Mouse (Mus musculus) gonadal fat pad, adult 2 months (tissue): ENCODE data around the gene Mef2b. TPM values are rescaled to one million over a fixed set of nuclear protein-coding genes. Genes with fewer than 3 reads are reported as not detected.

ENCODE experiments used
- DNase-seq: peaks from one replicate; pipeline ENCODE4 v3.0.0-alpha.2; 2012; ENCODE audit warnings: low read depth
- polyA plus RNA-seq: library from polyadenylated mRNA; depleted of rRNA; stranded (reverse); fragments of >200 nt; gene quantifications from 2 replicates; pipeline ENCODE4 v1.2.3, GENCODE M21; 2012; rRNA removed

Mef2b gene
- 0.08 and 0.36 TPM in 2 replicates for polyA plus RNA-seq

GRCm38 (mm10) chr8:70139026-70139857, at the start of gene Mef2b, which contains the start of the genes Rfxank and Borcs8:
Gene Mef2b (plus strand): TSS chr8:70139711.
Gene Rfxank (minus strand): TSS chr8:70139154.
Gene Borcs8 (plus strand): TSS chr8:70139499.
- peak; percentile 85 for DNase-seq

- DNase-seq = no peak
These were observed 46.7 kb upstream of the Mef2b start for GRCm38 (mm10) chr8:70092786-70093185.

- no peak for DNase-seq
These were observed 40.2 kb upstream of the Mef2b start for GRCm38 (mm10) chr8:70099276-70099675.

GRCm38 (mm10) chr8:70100241-70100640, 39.3 kb upstream of the Mef2b start:
- no peak for DNase-seq

- DNase-seq = no peak
These were observed 35.0 kb upstream of the Mef2b start for GRCm38 (mm10) chr8:70104506-70104905.

GRCm38 (mm10) chr8:70104922-70105321, 34.6 kb upstream of the Mef2b start:
- DNase-seq = no peak

- no peak for DNase-seq
These were observed 29.1 kb upstream of the Mef2b start for GRCm38 (mm10) chr8:70110451-70110850.

- no peak for DNase-seq
These were observed 28.2 kb upstream of the Mef2b start for GRCm38 (mm10) chr8:70111192-70111795.

GRCm38 (mm10) chr8:70112401-70113016, 27.0 kb upstream of the Mef2b start:
- DNase-seq = no peak

GRCm38 (mm10) chr8:70114488-70114887, 25.0 kb upstream of the Mef2b start:
- DNase-seq = no peak

GRCm38 (mm10) chr8:70114892-70115291, 24.6 kb upstream of the Mef2b start:
- no peak for DNase-seq

GRCm38 (mm10) chr8:70117611-70118010, 21.9 kb upstream of the Mef2b start:
- DNase-seq = no peak

GRCm38 (mm10) chr8:70118726-70119700, 20.5 kb upstream of the Mef2b start:
- DNase-seq = no peak

- no peak for DNase-seq
These were observed 18.8 kb upstream of the Mef2b start, which contains the start of gene Ncan for GRCm38 (mm10) chr8:70120667-70121066. Gene Ncan (minus strand): TSS chr8:70120873.

- DNase-seq = no peak
These were observed 16.6 kb upstream of the Mef2b start for GRCm38 (mm10) chr8:70122863-70123262.

- DNase-seq = no peak
These were observed 14.5 kb upstream of the Mef2b start for GRCm38 (mm10) chr8:70124992-70125391.

GRCm38 (mm10) chr8:70128435-70128834, 11.1 kb upstream of the Mef2b start:
- DNase-seq = no peak

- DNase-seq = peak; percentile 42
These were observed 10.1 kb upstream of the Mef2b start for GRCm38 (mm10) chr8:70129309-70129952.

GRCm38 (mm10) chr8:70130066-70130465, 9.4 kb upstream of the Mef2b start:
- no peak for DNase-seq

GRCm38 (mm10) chr8:70131166-70131883, 8.2 kb upstream of the Mef2b start, which contains the start of gene Nr2c2ap:
Gene Nr2c2ap (plus strand): TSS chr8:70131333.
- DNase-seq = no peak
